Mouse (Mus musculus): ENCODE results near the gene Snx25. TPM values are rescaled to one million over a fixed set of nuclear protein-coding genes. Genes with fewer than 3 reads are reported as not detected.

Gene Snx25
- total and polyA plus RNA-seq, 3 experiments, result 6.9 to 22.2 (median 13.4) TPM

- no peak overlapping the region for H3K4me2 ChIP-seq (ENCODE audit: insufficient read depth, low read depth, poor library complexity, severe bottlenecking)
- H3K27me3 ChIP-seq (replicated peaks), result no peaks in the 10 kb centered on the region
- dilution Hi-C loops (cut with MboI; ENCODE audit: extremely low pct_ligation_motif_present, extremely low pct_unique_long_range_greater_than_20kb, low sequenced_read_pairs), result no loop called here
- DNase-seq (ENCODE audit: extremely low read depth), result no peak
- TF ChIP-seq HCFC1 (IDR thresholded peaks at IDR 0.05; ENCODE audit: low read depth, low read length) (no peak), E2F4 (IDR thresholded peaks at IDR 0.05; ENCODE audit: insufficient replicate concordance, low read depth, low read length) (no peak), CHD2 (IDR thresholded peaks at IDR 0.05; ENCODE audit: low read length) (no peak), JUN (IDR thresholded peaks at IDR 0.05; ENCODE audit: insufficient read depth, low read depth, low read length) (no peak), USF1 (IDR thresholded peaks at IDR 0.05; ENCODE audit: low read depth, low read length) (no peak), TCF12 (IDR thresholded peaks at IDR 0.05; ENCODE audit: low read depth, low read length) (no peak), USF2 (conservative IDR thresholded peaks at IDR 0.05; ENCODE audit: low read depth, low read length) (no peak), MXI1 (IDR thresholded peaks at IDR 0.05; ENCODE audit: low read depth, low read length) (no peak), SIN3A (IDR thresholded peaks at IDR 0.05; ENCODE audit: low read length) (no peak), KAT2A (IDR thresholded peaks at IDR 0.05; ENCODE audit: insufficient replicate concordance, low read length) (no peak), NRF1 (IDR thresholded peaks at IDR 0.05; ENCODE audit: low read depth, low read length) (no peak), IRF4 (IDR thresholded peaks at IDR 0.05; ENCODE audit: low read depth, low read length) (no peak), RAD21 (IDR thresholded peaks at IDR 0.05; ENCODE audit: low read depth, low read length) (no peak), BHLHE40 (IDR thresholded peaks at IDR 0.05; ENCODE audit: low read depth, low read length) (no peak), EP300 (IDR thresholded peaks at IDR 0.05; ENCODE audit: low read length) (no peak), POLR2A (IDR thresholded peaks at IDR 0.05; ENCODE audit: low read depth, low read length) (no peak)
- no peak overlapping the region for H3K27ac ChIP-seq (ENCODE audit: insufficient read depth, low read depth)
- H3K79me2 ChIP-seq (replicated peaks; ENCODE audit: control insufficient read depth, extremely low read depth, insufficient read depth, poor library complexity, severe bottlenecking), result no peaks in the 10 kb centered on the region
- no peak overlapping the region for H3K4me3 ChIP-seq (replicated peaks in 1 of 3; ENCODE audit: low read depth in 2 of 3, low read length in 2 of 3, poor library complexity in 1 of 3)
- no peaks in the 10 kb centered on the region for H3K36me3 ChIP-seq (replicated peaks in 1 of 2; ENCODE audit: control insufficient read depth in 1 of 2, insufficient read depth in 1 of 2, low read length in 1 of 2)
- in situ Hi-C loops (cut with MboI; ENCODE audit: low pct_ligation_motif_present, low pct_unique_long_range_greater_than_20kb, low sequenced_read_pairs), result no loop called here
- no peaks in the 10 kb centered on the region for H3K9me3 ChIP-seq (replicated peaks; ENCODE audit: low read length)
- no peaks in the 10 kb centered on the region for H3K4me1 ChIP-seq (ENCODE audit: control insufficient read depth in 1 of 2, insufficient read depth in 2 of 2)
- H3K9ac ChIP-seq (ENCODE audit: insufficient read depth, low read depth), result no peak overlapping the region
Observed at GRCm38 (mm10) chr8:46022758-46023157, 129.2 kb downstream of the Snx25 start.

- in situ Hi-C loops (cut with MboI; ENCODE audit: low pct_ligation_motif_present, low pct_unique_long_range_greater_than_20kb, low sequenced_read_pairs), result no loop called here
- dilution Hi-C loops (cut with MboI; ENCODE audit: extremely low pct_ligation_motif_present, extremely low pct_unique_long_range_greater_than_20kb, low sequenced_read_pairs), result no loop called here
Observed at GRCm38 (mm10) chr8:46022203-46022602, 129.8 kb downstream of the Snx25 start.

More at GRCm38 (mm10) chr8:46022203-46022602, 129.8 kb downstream of the Snx25 start:
- no peak for DNase-seq (ENCODE audit: extremely low read depth)
- Histone ChIP-seq H3K9ac (ENCODE audit: insufficient read depth, low read depth) (no peak overlapping the region), H3K79me2 (replicated peaks; ENCODE audit: control insufficient read depth, extremely low read depth, insufficient read depth, poor library complexity, severe bottlenecking) (no peaks in the 10 kb centered on the region), H3K36me3 (replicated peaks in 1 of 2; ENCODE audit: control insufficient read depth in 1 of 2, insufficient read depth in 1 of 2, low read length in 1 of 2) (no peaks in the 10 kb centered on the region), H3K27ac (ENCODE audit: insufficient read depth, low read depth) (no peak overlapping the region), H3K27me3 (replicated peaks) (no peaks in the 10 kb centered on the region), H3K4me3 (replicated peaks in 1 of 3; ENCODE audit: low read depth in 2 of 3, low read length in 2 of 3, poor library complexity in 1 of 3) (no peak overlapping the region), H3K4me1 (ENCODE audit: control insufficient read depth in 1 of 2, insufficient read depth in 2 of 2) (no peaks in the 10 kb centered on the region), H3K9me3 (replicated peaks; ENCODE audit: low read length) (no peaks in the 10 kb centered on the region), H3K4me2 (ENCODE audit: insufficient read depth, low read depth, poor library complexity, severe bottlenecking) (no peak overlapping the region)
- TF ChIP-seq EP300 (IDR thresholded peaks at IDR 0.05; ENCODE audit: low read length), result no peak
- TF ChIP-seq JUN (IDR thresholded peaks at IDR 0.05; ENCODE audit: insufficient read depth, low read depth, low read length), result no peak
- no peak for TF ChIP-seq E2F4 (IDR thresholded peaks at IDR 0.05; ENCODE audit: insufficient replicate concordance, low read depth, low read length)
- TF ChIP-seq TCF12 (IDR thresholded peaks at IDR 0.05; ENCODE audit: low read depth, low read length), result no peak
- no peak for TF ChIP-seq MYC (IDR thresholded peaks at IDR 0.05; ENCODE audit: low read depth, low read length)
- no peak for TF ChIP-seq ZC3H11A (IDR thresholded peaks at IDR 0.05; ENCODE audit: low read depth, low read length)
- no peak for TF ChIP-seq MXI1 (IDR thresholded peaks at IDR 0.05; ENCODE audit: low read depth, low read length)
- TF ChIP-seq UBTF (IDR thresholded peaks at IDR 0.05; ENCODE audit: low read depth, low read length), result no peak
- no peak for TF ChIP-seq GABPA (IDR thresholded peaks at IDR 0.05; ENCODE audit: insufficient replicate concordance, low read depth, low read length)
